8 mouse cellular contexts compared by ENCODE assay signal in genomic region chr13:52711713-52712369, GRCm38 (mm10).
A peak's percentile ranks its signal among the peaks of the same experiment; 100 is the strongest.
DNase-seq lines count a peak whose midpoint lies in the region; ATAC-seq lines count a peak whose summit lies in the region.

No protein-coding gene starts in this region.

- peak; percentile 48; the same call in 1 of the 2 replicates for ATAC-seq in hindbrain, embryonic 12.5 days (ENCODE audit: low FRiP score)

- no peaks in the 10 kb centered on the region for H3K27me3 ChIP-seq in hindbrain, embryonic 12.5 days

- peak; percentile 65 for DNase-seq in Muller cell, postnatal 12 days (ENCODE audit: inconsistent ontology term)
- peak; percentile 61 for DNase-seq in cerebellum, adult 11 months
- DNase-seq in forelimb bud, embryonic 11.5 days (ENCODE audit: low read depth, low spot score), result peak; percentile 91
- peak; percentile 76 for DNase-seq in layer of hippocampus, adult 9-11 months
- DNase-seq in lung, postnatal 14 days, result peak; percentile 90
- peak; percentile 76 for DNase-seq in retina, postnatal 7 days (ENCODE audit: low read depth, low spot score)
- DNase-seq in urinary bladder, postnatal 25 days (ENCODE audit: low spot score), result peak; percentile 80

- peaks cover 4% of the 10 kb centered on the region; the same call in 1 of the 2 replicates for H3K4me1 ChIP-seq in hindbrain, embryonic 12.5 days

- H3K36me3 ChIP-seq in hindbrain, embryonic 12.5 days, result no peaks in the 10 kb centered on the region

- no peak overlapping the region for H3K9ac ChIP-seq in hindbrain, embryonic 12.5 days

- H3K4me3 ChIP-seq in hindbrain, embryonic 12.5 days, result no peak overlapping the region

- no peaks in the 10 kb centered on the region for H3K9me3 ChIP-seq in hindbrain, embryonic 12.5 days (replicated peaks)

- 35% methylated on average over 9 of the region's 9 CpGs for WGBS in hindbrain, embryonic 12.5 days

- no peak overlapping the region for H3K27ac ChIP-seq in hindbrain, embryonic 12.5 days

- no peak overlapping the region for H3K4me2 ChIP-seq in hindbrain, embryonic 12.5 days (replicated peaks)
